Mouse (Mus musculus): Measurements from ENCODE around the gene Slc35c2.

DNA sequence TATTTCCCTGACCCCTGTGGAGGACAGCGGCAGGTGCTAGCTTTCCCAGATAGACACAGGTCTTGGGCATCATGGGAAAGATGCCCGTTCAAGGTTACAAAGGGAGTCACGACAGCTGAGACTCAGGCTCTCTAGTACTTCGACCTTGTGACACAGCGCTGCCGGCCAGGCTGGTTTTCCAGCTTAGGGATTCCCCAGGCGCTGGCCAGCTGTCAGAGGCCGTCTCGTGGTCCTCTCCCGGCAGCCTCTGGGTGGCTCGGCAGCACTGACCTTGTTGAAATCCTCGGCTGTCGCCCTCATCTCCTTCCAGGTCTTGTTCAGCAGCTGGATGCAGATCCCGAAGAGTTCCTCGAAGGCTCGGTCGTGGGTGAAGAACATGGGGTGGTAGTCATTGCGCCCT is 8.9 kb upstream of the Slc35c2 start:
- TF ChIP-seq CTCF (IDR thresholded peaks at IDR 0.05; ENCODE audit: low read depth, low read length): no peak
- TF ChIP-seq POLR2A (IDR thresholded peaks at IDR 0.05; ENCODE audit: borderline replicate concordance, low read depth, low read length): no peak

All from bone marrow macrophage, adult 2 months (primary cell).